Comparison of ENCODE assay signal across 23 mouse cellular contexts in the genomic region with DNA sequence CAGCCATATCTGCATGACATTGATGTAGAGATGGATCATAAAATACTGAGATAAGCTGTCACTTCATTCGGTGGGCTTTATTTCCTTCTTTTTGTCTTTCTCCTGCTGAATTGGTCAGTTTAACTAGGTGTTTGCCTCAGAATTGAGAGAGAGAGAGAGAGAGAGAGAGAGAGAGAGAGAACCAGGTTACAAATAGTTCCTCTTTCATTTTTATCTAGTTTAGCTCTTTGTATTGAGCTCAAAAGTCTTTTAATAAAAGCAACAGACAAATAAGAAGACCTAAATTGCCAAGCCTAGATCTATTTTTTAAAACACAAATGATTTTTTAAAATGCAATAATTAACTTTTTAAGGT.
DNase-seq lines count a peak whose midpoint lies in the region; ATAC-seq and TF ChIP-seq lines count a peak whose summit lies in the region.
"Had no signal": no experiment of that assay in that cellular context is flagged by ENCODE, and none has a peak within 500 bp of the region (broad histone marks: within the 10 kb centered on the region; RNA-seq: fewer than 3 reads in every experiment).

No protein-coding gene starts in this region.

- no peak for DNase-seq in kidney, adult 18-20 months
- DNase-seq in A20 (ENCODE audit: low read depth, low spot score) (peak; percentile 41), MEL (ENCODE audit: low read depth, low spot score) (no peak)
- no peak for DNase-seq in cerebellum, postnatal 10 days
- DNase-seq in heart, adult 2 months, result no peak
- DNase-seq: adrenal gland, adult 2 months; adrenal gland, adult 8-10 months; adrenal gland, postnatal 10 days; adrenal gland, postnatal 14 days; adrenal gland, postnatal 25 days; adrenal gland, postnatal 36 days; B cell, adult 2 months; cerebellum, adult 11 months; cerebellum, adult 11-12 months; cerebellum, adult 18-20 months; cerebellum, adult 2 months; cerebellum, adult 8-10 months had no signal

- H3K4me3 ChIP-seq in kidney, embryonic 14.5 days (ENCODE audit: low read length), result no peak overlapping the region
- H3K4me3 ChIP-seq in MEL (ENCODE audit: control insufficient read depth in 1 of 2, insufficient read depth in 1 of 2, low read depth in 2 of 2, low read length in 2 of 2), result no peak overlapping the region
- H3K4me3 ChIP-seq in heart, adult 2 months, result no peak overlapping the region

- H3K36me3 ChIP-seq in kidney, embryonic 14.5 days (ENCODE audit: control insufficient read depth, insufficient read depth, low read length), result no peaks in the 10 kb centered on the region
- H3K36me3 ChIP-seq in MEL (ENCODE audit: control insufficient read depth in 1 of 2, insufficient read depth in 2 of 2, low read length in 2 of 2), result peaks cover 0 to 4% of the 10 kb centered on the region in 2 experiments; a peak in 2 of 4 replicates
- H3K36me3 ChIP-seq in heart, adult 2 months (ENCODE audit: control insufficient read depth, insufficient read depth, low read length), result no peaks in the 10 kb centered on the region
- H3K36me3 ChIP-seq: G1E had no signal

- intact Hi-C loops in heart, adult 2 months (cut with DNase I), result no loop called here

- 0 out of 4 replicates have a peak, but pooled peaks of 1 of the 2 experiments have one; percentile 18 for TF ChIP-seq EP300 in MEL (IDR thresholded peaks at IDR 0.05; ENCODE audit: low read depth in 1 of 2, low read length in 2 of 2)
- TF ChIP-seq EP300 in heart, adult 2 months (IDR thresholded peaks at IDR 0.05; ENCODE audit: insufficient read depth, low read depth, low read length), result no peak

- H3K9me3 ChIP-seq in kidney, embryonic 14.5 days (ENCODE audit: control insufficient read depth, low read length), result no peaks in the 10 kb centered on the region
- no peaks in the 10 kb centered on the region for H3K9me3 ChIP-seq in MEL (replicated peaks; ENCODE audit: insufficient read depth, low read length)
- H3K9me3 ChIP-seq: G1E had no signal

- no peak for TF ChIP-seq RAD21 in MEL (IDR thresholded peaks at IDR 0.05; ENCODE audit: low read depth, low read length)

- 0 out of 2 replicates have a peak, but pooled peaks have one; percentile 49 for ATAC-seq in kidney, embryonic 14.5 days (ENCODE audit: low FRiP score, low TSS enrichment)
- ATAC-seq: activated CD4-positive, CD25-positive, alpha-beta regulatory T cell, adult 4 months; CD4-positive, CD25-positive, alpha-beta regulatory T cell, adult 4 months; Patski had no signal

- no peak overlapping the region; the same call in 1 of the 2 replicates for H3K27ac ChIP-seq in kidney, embryonic 14.5 days (ENCODE audit: low read depth, low read length)
- H3K27ac ChIP-seq in MEL (ENCODE audit: control insufficient read depth, low read depth, low read length), result no peak overlapping the region
- no peak overlapping the region for H3K27ac ChIP-seq in heart, adult 2 months

- TF ChIP-seq POLR2A in MEL (IDR thresholded peaks at IDR 0.05; ENCODE audit: control insufficient read depth in 1 of 2, insufficient read depth in 1 of 2, low read depth in 1 of 2, low read length in 2 of 2, poor library complexity in 1 of 2), result no peak
- no peak for TF ChIP-seq POLR2A in heart, adult 2 months (IDR thresholded peaks at IDR 0.05; ENCODE audit: insufficient read depth, low read depth, low read length)

- no peaks in the 10 kb centered on the region for H3K4me1 ChIP-seq in kidney, embryonic 14.5 days (ENCODE audit: control insufficient read depth, insufficient read depth, low read length)
- H3K4me1 ChIP-seq in MEL (ENCODE audit: control insufficient read depth in 1 of 2, insufficient read depth in 2 of 2, low read length in 2 of 2), result 0 out of 4 replicates have a peak, but pooled peaks cover 0 to 1% of the 10 kb centered on the region in 2 experiments
- H3K4me1 ChIP-seq in heart, adult 2 months (ENCODE audit: control insufficient read depth, insufficient read depth, low read length), result no peaks in the 10 kb centered on the region

- no peak for TF ChIP-seq CTCF in MEL (IDR thresholded peaks at IDR 0.05 in 2 of 3, conservative IDR thresholded peaks at IDR 0.05 in 1 of 3; ENCODE audit: control insufficient read depth in 1 of 3, insufficient read depth in 1 of 3, low read depth in 2 of 3, low read length in 3 of 3, poor library complexity in 1 of 3, severe bottlenecking in 1 of 3)
- TF ChIP-seq CTCF in heart, adult 2 months (IDR thresholded peaks at IDR 0.05), result no peak

- H3K4me2 ChIP-seq in kidney, embryonic 14.5 days (replicated peaks; ENCODE audit: low read depth, low read length), result no peak overlapping the region

- H3K27me3 ChIP-seq in kidney, embryonic 14.5 days (ENCODE audit: control insufficient read depth, insufficient read depth, low read length), result no peaks in the 10 kb centered on the region
- H3K27me3 ChIP-seq in MEL (ENCODE audit: control insufficient read depth in 1 of 2, insufficient read depth in 2 of 2, low read length in 2 of 2), result no peaks in the 10 kb centered on the region
- no peaks in the 10 kb centered on the region for H3K27me3 ChIP-seq in heart, adult 2 months (ENCODE audit: control insufficient read depth, insufficient read depth, low read length)
- H3K27me3 ChIP-seq: CH12.LX, Patski had no signal

- no peak overlapping the region for H3K9ac ChIP-seq in kidney, embryonic 14.5 days (ENCODE audit: low read depth, low read length)
- no peak overlapping the region for H3K9ac ChIP-seq in MEL (ENCODE audit: control insufficient read depth, low read depth, low read length, poor library complexity, severe bottlenecking)
- H3K9ac ChIP-seq in heart, adult 2 months (ENCODE audit: low read depth, low read length), result no peak overlapping the region

- WGBS in kidney, embryonic 14.5 days, result 15% methylated on average over 1 of the region's 1 CpGs
- WGBS in heart, adult 2 months, result 55% methylated on average over 1 of the region's 1 CpGs

- no peaks in the 10 kb centered on the region for H3K79me2 ChIP-seq in MEL (ENCODE audit: control insufficient read depth, insufficient read depth, low read length, poor library complexity)
- H3K79me2 ChIP-seq in heart, adult 2 months (replicated peaks; ENCODE audit: control insufficient read depth, insufficient read depth, low read length), result no peaks in the 10 kb centered on the region

TF ChIP-seq in MEL, 35 proteins besides CTCF, POLR2A, EP300 and RAD21:
- TF ChIP-seq JUND (IDR thresholded peaks at IDR 0.05; ENCODE audit: low read depth, low read length), result peak; percentile 92
- no peak for TF ChIP-seq MYB (IDR thresholded peaks at IDR 0.05; ENCODE audit: low read depth, low read length)
